Mouse (Mus musculus): ENCODE data around the gene Atxn7l2. TPM values are rescaled to one million over a fixed set of nuclear protein-coding genes. Genes with fewer than 3 reads are reported as not detected.
A peak's percentile ranks its signal among the peaks of the same experiment; 100 is the strongest.

Gene Atxn7l2
- total RNA-seq, 2 experiments from 2014 or later: 5.7 to 6.1 TPM

DNA sequence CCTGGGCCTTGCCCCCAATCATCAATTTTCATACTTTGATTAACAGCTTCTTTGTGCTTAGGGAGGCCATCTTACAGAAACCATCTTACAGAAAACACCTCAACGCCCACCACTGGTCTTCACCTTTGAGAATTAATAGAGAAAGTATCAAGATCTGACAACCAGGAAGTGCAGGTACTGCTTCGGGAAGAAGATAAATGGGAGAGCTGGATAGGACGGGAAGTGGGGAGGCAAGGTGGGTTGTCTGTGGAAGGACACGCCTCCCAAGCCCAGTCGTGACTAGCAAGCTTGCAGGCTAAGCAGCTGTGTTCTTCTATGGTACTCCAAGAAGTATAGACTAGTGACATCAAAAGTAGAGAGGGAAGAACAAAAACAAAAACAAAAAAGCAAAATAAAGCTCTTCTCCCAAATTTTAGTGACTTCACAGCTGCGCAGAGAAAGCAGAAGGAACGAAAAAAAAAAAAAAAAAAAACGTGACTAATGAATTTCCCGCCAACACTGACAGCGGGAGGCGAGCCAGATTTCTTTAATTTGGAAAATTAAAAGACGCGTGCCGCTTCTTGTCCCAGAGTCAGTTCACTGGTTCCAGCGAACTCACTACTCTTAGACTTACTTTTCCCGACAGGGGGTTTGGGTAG is 25.2 kb downstream of the Atxn7l2 start:
- DNase-seq: no peak
- intact Hi-C loops (cut with DNase I): no loop called here

DNA sequence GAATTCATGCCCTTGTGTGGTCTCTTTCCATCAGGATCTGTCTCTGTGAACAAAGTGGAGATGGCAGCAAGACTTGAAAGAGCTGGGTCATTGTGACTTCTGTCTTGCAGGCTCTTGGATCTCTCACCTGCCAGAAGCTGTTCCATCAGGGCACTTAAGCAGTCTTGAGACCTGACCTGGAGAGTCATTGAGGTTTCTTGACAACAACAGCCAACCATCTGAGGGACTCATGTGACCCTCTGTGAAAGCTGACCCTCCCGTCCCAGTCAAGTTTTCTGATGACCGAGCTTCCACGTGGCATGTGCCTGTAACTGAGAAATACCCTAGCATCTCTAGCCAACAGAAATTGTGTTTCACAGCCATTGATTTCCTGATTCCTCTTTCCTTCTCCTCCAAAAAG is 26.0 kb downstream of the Atxn7l2 start:
- intact Hi-C loops (cut with DNase I): no loop called here
- no peak for DNase-seq

DNA sequence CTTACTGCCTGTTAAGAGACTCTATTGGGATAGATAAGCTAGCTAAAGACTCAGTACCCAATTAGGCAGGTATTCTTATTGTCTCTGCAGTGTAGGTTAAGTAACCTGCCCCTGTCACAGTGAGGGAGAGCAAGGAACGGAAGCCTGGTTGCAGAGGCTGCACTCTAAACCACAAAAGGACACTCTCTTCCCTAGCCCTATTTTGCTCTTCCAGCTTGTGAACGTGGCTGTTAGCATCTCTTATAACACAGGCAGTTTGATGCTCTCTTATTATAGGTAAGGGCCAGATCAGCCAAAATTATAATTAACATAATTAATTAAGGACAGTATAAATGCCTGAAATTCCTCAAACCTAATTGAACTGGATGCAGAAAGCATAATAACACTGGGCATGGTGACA is 30.2 kb downstream of the Atxn7l2 start:
- DNase-seq: no peak
- intact Hi-C loops (cut with DNase I): no loop called here

DNA sequence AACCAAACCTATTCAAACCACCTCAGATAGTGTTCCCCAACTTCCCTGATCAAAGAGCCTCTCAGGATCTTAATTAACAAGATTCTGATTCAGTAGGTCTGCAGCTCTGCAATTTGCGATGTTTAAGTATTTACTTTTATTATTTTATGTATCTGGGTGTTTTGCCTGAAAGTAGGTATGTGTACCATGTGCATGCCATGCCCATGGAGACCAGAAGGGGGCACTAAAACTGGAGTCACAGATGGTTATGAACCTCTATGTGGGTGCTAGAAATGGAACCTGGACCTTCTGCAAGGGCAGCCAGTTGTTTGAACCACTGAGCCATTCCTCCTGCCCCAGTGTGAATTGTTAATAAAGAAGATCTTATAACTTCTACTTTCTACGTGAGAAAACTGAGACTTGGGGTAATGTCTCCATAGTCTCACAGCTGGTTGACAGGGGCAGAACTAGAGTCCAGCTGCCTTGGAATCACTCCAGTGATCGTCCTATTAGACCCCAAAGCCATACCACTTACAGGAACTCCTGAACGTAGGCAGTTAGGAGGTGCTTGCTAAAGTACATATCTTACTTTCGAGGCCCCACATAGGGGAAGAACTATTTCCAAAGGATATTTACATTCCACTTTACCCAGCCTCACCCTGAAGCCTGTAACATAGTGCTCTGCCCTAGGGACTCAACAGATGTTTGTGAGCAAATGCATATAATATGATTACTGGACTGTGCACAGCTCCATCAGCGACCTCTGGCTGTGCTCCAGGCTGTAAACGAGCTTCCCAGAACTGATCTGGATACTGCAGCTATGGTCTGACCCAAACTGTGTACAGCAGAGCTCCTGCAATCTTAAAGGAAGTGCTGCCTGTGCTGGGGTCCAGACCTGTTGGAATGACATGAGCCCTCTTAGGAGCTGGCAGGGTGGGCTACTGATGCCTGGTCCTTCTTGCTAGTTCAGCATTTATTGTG is 31.7 kb downstream of the Atxn7l2 start:
- intact Hi-C loops (cut with DNase I): no loop called here
- no peak for DNase-seq

DNA sequence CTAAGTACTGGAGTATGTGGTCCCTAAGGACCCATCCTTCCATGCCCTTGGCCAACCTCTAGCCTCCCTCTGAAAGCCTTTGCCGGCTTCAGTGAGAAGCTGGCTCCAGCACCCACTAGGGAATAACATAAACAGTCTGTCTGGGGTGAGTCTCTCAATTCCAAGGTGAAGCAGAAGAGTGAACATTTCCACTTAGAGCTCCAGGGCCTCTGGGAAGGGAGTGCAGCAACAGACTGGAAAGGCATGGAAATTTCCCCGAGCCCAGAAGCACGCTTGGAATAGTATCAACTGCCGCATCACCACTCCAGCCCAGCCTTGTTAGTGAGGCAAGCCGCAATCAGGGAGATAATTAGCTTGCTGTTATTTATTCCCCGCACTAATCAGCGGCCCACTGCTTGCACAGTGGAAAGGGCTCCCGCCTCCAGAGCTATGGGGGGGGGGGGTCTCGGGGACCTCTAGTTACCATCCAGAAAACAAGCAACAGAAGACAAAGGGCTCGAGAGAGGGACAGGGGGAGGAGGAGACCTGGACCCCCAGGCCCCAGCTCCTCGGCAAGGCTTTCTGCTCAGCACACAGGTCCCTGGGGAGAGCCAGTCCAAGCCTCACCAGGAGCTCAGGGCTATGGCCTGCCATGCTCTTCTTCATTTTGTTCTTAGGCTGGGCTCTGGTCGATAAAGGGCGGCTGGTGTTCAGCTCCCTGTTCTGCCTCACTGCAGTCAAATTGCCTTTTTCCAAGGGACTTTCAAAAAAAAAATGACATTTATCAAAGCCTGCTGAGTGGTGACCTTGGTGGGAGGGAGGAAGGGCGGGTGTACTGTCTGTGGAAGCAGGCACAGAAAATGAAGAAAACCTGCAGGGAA is 35.8 kb downstream of the Atxn7l2 start:
- intact Hi-C loops (cut with DNase I): no loop called here
- peak in 1 of 2 experiments; percentile 43 for DNase-seq

DNA sequence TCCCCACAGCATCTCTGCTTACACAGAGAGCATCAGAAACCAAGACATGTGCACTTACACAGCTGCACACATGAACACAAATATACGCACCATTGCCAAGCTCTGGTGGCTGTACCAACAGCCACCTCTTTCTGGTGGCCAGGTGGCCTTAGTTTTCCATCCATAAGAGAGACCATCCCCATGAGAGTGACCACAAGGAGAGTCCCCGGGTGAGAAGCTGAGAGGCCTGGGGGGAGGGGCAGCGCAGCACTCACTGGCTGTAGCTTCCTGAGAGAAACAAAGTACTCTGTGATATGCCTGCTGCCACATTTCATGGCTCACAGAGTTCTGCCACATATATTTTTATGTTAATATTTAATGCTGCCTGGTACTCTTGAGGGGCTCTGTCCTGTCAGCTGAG is 41.5 kb downstream of the Atxn7l2 start:
- DNase-seq: no peak
- intact Hi-C loops (cut with DNase I): loop anchor here (10.0 kb wide), 1 partner anchor 216 kb away; the partner anchor contains the start of gene Psrc1

DNA sequence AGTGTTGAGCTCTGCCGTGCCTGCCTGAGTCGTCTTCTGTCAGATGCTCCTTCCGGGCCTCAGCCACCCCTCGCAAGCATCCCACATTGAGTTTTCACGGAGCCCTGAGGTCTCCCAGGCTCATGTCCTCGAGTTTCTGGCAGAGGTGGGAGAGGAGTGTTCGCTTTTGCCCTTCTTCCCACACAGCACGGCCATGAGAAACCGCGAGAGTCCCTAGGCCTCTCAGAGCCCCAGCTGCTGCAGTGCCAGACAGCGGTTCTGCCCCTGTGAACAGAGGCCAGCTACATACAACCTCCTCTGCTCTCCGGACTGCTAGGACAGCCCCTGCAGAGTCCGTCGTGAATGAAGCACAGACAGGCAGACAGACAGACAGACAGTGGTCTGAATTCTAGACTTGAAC is 43.2 kb downstream of the Atxn7l2 start:
- DNase-seq: no peak
- intact Hi-C loops (cut with DNase I): loop anchor here (10.0 kb wide), 1 partner anchor 217 kb away; the partner anchor contains the start of gene Psrc1

DNA sequence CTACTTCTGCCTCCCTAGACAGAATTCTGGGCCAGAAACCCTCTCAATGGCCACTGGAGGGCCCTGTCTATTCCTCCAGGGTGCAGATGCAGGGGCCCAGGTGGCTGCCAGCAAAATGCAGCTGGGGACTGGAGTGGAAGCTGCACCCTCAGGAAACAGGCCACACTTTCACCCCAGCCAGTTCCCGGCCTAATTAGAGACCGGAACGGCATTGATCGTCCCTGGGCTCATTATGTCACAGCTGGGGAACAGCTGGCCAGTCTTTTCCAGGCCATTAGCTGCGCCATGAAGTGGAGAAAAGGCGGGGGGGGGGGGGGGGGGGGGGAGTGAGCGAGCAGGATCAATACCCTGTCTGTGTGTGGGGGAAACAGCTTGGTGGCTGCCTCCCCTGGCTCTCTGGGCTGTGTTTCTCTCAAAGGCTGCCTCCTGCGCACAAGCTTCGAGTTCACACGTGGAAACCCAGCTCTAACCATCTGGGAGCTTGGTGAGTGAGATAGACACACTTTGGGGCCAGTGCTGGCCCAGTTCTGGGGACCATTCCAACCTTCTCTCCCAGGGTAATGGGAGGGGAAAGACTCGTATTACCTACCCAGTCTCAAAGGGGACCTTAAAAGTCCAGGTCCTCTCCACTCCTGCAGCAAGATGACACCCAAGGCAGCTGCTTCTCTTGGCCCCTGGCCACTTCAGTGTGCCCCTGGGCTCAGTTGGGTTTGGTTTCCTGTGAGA is 44.1 kb downstream of the Atxn7l2 start:
- intact Hi-C loops (cut with DNase I): loop anchor here (10.0 kb wide), 1 partner anchor 218 kb away; the partner anchor contains the start of gene Psrc1
- peak; percentile 53 to 55 for DNase-seq

DNA sequence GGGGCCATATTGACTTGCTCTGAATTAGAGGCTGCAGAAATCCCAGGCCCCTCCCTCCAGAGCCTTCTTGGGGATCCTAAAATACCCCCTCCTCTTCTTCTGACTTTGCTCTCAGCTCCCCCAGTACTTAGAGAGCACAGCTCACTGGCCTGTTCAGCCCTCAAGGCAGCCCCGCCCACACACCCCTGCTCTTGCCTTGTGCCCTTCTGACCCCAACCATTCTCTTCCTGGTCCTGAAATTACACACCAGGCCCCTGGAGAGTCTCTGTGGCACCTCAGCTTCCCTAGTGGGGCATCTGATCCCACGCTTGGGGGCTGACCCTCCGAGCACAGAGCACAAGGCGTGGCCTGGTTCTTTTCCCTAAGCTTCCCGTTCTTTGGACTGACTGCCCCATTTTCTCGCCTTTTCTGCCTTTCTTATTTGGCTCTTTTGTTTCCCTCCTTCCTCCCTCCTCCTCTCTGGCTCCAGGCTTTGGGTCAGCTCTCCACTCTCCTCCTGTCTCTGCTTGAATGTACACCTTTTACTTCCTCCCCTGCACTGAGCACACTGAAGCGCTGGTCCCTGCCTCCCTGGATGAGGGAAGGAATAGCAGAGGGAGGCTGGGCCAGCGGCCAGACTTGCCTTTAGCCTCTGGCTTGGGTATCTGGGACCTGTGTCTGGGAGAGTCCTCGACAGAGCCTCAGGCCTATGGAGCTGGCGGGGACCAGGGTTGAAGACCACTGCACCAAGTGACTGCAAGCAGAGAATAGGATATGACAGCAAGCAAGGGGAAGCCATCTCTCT is 45.0 kb downstream of the Atxn7l2 start:
- no peak for DNase-seq
- intact Hi-C loops (cut with DNase I): loop anchor here (10.0 kb wide), 1 partner anchor 219 kb away; the partner anchor contains the start of gene Psrc1

DNA sequence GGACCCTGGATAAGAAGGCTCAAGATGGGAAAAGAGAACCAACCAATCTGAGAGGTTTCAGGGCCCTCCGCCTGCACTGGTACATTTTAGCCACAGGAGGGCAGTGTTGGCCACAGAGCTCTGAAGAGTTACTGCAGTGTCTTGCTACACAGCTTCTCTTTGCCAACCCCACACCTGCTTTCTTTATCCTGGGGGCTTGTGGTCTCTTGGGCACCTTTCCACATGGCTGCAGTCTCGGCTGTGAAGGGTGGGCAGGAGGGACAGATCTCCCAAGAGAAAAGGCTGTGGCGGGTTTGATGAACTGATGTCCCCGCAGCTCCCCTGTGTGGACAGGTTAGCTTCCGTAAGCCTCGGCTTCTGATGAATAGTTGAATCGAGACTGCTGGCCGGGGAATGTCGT is 45.9 kb downstream of the Atxn7l2 start:
- intact Hi-C loops (cut with DNase I): loop anchor here (1.0 to 10.0 kb wide), 2 partner anchors 39 to 220 kb away; partner anchors contain the start of gene Psrc1
- DNase-seq: peak; percentile 71 to 82

DNA sequence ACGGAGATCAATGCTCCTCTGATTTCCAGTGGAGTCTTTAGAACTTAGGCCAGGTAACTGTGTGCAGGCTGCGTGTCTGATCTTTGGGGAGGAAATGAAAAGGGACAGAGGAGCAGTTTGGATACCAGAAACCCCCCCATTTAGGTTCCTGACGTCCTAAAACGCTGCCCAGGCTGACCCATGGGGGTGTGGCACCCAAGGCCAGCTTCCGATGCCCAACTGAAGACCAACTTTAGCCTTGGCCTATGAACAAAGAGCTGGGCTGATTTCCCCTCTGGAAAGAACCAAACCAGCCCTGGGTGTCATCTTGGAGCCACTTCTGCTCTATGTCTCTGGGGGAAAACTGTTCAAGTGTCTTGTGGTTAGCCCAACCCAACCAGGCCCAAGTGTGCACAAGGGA is 46.6 kb downstream of the Atxn7l2 start:
- no peak for DNase-seq
- intact Hi-C loops (cut with DNase I): loop anchor here (1.0 to 10.0 kb wide), 2 partner anchors 40 to 221 kb away; partner anchors contain the start of gene Psrc1

DNA sequence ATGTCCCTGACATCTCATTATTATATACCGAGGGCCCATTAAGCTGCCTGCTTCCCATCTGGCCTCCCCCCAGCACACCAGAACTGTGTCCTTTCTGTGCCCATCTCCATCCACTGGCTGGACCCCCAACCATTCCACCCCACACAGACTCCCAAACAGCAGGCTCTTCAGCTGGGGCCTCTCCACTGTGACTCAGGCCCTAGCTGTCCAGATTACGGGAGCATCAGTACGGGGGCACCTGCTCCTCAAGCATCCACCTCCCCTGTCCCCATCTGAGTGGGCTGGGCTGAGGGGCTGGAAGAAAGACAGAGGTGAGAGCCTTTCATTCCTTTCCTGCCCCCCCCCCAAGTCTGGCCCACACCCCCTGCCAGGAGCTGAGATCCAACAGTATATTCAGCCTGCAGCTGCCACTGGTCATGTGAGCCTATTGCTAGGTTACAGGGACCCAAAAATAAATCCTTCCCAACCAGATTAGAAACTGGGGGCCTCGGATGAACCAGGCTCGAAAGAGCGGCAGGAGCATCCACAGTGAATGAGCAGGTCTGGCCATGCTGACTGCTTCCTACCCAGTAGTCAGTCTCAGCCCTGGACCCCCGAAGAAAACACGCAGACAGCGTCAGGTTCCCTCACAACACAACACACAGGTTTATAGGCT is 52.2 kb downstream of the Atxn7l2 start:
- DNase-seq: no peak
- intact Hi-C loops (cut with DNase I): no loop called here

DNA sequence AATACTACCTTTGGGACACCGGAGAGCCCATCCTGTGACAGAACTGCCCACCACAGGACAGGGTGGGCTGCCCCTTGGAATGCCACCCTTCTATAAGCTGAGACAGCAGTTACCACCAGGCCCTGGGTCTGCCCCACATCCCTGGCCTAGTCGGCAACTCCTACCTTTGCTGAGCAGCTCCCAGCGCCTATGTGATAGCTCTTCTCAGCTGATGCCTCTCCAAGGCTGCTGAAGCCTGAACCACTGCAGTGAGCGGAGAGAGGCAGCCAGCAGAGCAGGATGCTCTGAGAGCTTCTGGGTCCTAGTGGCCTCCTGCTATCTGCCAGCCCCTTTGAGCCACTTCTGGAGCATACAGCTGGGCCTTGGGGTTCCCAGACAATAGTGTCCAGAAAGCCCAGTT is 56.1 kb downstream of the Atxn7l2 start, which contains the start of gene Gpr61:
Gene Gpr61, minus strand, starts transcription at position 227 of the 400 bp plus-strand sequence.
- DNase-seq: no peak
- intact Hi-C loops (cut with DNase I): loop anchor here (5.0 kb wide), 1 partner anchor 202 kb away; no protein-coding TSS in a partner anchor

DNA sequence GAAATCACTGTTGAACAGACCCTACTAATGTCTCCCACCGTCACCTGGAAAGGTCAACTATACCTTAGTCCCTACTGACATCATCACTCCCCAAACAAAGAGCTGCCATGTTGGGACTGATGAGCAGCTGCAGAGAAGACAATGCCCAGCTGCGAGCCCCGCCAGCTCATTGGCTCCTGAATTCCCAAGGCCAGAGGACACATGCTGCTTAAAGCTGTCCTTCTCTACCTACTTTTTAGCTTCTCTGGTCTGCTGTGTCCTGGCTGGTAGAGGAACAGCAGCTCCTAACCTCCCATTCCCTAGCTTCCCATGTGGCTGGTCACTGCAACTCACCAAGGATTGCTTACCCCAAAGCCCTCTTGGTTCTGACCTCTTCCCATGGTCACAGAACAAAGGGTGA is 58.4 kb downstream of the Atxn7l2 start:
- no peak for DNase-seq
- intact Hi-C loops (cut with DNase I): loop anchor here (5.0 kb wide), 1 partner anchor 200 kb away; no protein-coding TSS in a partner anchor
